Mouse (Mus musculus): ENCODE measurements at regions not wholly inside any gene's neighbourhood (a gene's known extent, or its start where the extent isn't known, plus 50 kb on each side); places are given as distances from the start of the nearest gene placed in this dataset.

DNA sequence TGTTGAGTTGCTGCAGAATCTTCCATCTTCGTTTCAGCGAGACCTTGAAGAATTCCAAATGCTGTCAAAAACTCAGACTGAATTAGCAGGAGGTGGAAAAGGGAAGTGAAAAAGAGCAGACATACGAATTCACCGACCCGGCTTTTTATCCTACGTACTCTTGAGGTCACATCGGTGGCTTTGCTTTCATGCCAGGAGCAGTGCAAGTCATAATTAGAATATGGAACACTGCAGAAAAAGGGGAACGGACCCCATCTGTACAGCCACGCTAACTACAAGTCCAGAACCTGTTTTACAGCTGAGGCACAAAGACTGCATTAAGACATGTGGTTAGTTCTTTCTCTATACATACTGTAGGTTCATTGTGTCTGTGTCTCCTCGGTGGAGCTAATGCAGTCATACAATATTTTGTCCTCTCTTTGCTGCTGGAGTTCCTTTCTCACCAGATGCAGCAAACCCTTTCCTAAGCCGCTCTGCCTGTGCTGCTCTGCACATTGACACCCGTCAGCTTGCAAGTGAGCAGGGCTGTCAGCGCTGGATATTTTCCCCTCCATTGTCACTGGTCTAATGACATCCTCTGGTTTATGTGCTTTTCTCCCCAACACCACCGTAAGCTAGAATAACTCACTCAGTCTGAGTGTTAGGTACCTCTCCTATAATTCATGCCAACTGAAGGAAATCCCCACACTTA lies 276.9 kb upstream of the Meox2 start:
- TF ChIP-seq POLR2A (IDR thresholded peaks at IDR 0.05; ENCODE audit: low read depth, low read length) (no peak), CTCF (IDR thresholded peaks at IDR 0.05; ENCODE audit: extremely low read depth, insufficient read depth, insufficient read length, insufficient replicate concordance) (no peak)

Data from spleen, adult 2 months (tissue).